Mouse (Mus musculus) embryo, embryonic 9.5 days (tissue): ENCODE measurements around the gene Nhsl2.

Experiments
- DNase-seq: peaks from one replicate; pipeline ENCODE4 v3.0.0-alpha.2; 2017; ENCODE audit errors: extremely low spot score

The Nhsl2 gene

DNA sequence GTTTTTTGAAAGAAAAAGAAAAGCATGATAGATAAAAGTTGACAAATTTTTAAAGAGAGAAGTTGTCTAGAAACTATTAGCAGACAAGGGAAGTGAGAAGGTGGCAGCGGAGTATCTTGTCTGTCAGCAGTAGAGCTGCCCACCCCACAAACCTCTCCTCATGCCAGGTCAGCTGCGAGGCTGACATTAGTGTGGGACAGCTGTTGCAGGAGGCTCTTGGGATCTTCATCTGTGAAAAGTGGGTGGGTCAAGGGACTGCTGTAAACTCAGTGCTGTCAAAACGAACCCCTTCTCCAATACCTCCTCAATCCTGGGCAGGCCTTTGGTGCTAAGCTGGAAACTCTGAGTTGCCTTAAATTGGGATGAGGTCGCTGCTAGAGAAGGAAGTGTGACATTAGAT lies 202.0 kb downstream of the Nhsl2 start:
- no peak for DNase-seq

DNA sequence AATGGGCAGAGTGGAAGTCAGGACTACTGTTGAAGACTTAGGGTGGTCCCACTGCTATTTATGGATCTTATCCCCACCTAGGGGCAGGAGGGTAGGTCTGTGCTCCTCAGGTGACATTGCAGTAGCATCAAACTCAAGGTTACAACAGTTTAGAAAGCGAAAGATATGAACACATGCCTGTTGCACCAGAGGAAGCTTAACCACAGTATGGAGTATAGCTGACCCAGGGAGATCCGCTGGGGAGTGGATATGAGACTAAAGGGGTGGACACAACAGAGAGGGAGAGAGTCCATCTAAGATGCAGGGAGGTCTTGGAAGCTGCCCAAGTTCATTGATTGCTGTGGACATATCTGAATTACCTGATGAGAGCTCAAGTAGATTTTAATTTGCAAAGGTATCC lies 204.2 kb downstream of the Nhsl2 start:
- DNase-seq = no peak

DNA sequence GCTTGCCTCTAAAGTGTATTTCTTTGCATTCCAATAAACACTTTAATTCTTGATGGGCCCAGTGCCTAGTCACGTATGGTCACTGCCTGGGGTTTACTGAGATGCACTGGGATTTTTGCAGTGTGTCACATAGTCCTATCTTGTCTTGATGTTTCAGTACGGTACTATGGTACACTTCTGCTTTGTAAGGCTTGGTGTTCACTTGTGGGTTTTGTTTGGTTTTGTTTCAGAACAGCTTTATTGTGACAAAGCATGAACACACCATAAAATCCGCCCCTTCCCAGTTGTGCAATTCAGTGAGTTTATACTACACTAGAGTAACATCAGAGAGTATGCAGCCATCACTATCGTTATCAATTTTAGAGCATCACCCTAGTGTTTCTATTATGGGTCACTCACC lies 204.8 kb downstream of the Nhsl2 start:
- DNase-seq = no peak

DNA sequence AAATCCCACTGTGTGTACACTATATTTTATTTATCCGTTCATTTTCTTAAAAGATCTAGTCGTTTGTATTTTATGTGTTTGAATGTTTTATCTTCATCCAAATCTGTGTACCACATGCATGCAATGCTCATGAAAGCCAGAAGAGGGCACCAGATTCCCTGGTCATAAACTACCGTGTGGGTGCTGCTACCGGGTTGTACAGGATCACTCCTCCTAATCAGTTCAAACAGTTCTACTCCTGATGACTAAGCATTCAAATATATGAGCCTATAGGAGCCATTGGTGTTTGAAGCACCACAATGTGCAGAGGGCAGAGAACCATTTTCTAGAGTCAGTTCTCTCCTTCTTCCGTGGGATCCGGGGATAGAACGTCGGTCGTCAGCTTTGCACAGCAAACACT lies 210.3 kb downstream of the Nhsl2 start:
- DNase-seq = no peak

DNA sequence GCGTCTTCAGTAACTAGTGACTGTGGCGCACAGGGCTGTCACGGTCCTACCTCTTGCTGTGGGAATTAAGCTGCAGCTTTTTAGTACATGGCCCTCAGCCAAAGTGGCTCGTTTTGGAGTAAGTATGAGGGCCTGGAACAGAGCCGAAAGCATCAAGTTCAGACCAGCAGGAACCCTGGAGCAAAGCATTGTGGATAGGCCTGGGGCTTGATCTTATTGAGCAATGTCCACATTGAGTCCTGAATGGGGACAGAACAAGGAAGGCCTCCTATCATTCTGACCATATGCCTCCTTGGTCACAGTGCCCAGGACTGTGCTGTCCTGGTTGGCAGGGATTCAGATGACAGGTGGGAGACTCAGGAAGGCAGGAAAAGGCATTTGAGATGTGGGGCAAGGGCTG lies 211.1 kb downstream of the Nhsl2 start:
- DNase-seq = no peak

DNA sequence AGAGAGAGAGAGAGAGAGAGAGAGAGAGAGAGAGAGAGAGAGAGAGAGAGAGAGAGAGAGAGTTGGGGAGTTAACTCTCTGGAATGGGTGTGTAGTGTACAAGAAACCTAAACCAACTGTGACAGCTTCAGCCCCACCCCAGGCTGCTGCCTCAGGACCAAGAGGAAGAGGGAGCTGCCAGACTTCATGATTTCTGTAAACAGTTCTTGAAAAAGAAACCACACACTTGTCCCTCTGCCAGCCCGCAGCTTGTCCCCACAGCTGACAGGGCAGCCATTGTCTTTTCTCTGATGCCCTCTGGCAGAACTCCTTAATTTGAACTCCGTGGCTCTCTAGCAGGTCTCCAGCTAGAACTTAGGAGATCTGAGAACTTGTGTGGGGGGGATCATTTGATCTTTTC lies 211.7 kb downstream of the Nhsl2 start:
- DNase-seq = no peak

DNA sequence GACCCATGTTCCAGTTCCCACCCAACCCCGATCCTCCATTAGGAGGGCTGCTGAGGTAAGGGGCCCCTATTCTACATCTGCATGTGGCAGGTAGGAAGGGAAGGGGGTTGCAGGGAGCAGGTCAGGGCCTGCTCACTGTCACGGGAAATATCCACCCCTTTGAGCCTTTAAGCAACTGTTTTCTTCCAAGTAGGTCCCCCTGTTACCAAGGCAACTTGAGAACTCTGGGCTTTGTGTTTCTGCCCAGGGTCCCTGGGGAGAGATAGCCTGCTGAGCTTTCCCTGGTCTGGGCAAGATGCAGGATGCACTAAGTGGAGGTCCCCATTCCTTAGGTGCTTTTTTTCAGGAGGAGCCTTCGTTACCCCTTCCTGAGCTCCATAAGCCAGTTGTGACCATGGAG lies 214.9 kb downstream of the Nhsl2 start:
- no peak for DNase-seq

DNA sequence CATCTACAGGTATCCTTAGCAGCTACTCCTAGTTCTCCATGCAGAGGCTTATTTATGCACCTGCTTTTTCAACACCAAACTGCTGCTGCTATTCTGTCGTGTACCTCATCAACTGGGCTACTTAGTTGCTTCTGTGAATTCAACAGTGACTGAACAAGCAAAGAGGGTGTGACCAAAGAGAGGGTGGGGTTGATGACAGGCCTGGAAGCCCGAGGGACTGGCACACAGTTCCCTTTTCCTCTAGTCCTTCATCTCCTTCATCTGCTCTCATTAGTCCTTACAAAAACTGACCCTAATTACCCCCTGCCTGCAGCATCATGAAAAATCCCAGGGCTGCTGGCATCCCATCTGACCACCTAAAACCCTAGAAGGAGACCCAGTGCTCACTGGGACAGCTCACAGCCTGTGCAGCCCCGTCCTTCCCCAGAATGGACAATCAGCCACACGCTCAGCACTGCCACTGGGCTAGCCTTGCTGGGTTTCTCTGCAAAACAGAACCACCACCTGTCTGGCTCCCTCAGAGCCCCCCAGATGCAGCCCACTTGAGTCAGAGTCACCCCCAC lies 216.1 kb downstream of the Nhsl2 start:
- DNase-seq = no peak

DNA sequence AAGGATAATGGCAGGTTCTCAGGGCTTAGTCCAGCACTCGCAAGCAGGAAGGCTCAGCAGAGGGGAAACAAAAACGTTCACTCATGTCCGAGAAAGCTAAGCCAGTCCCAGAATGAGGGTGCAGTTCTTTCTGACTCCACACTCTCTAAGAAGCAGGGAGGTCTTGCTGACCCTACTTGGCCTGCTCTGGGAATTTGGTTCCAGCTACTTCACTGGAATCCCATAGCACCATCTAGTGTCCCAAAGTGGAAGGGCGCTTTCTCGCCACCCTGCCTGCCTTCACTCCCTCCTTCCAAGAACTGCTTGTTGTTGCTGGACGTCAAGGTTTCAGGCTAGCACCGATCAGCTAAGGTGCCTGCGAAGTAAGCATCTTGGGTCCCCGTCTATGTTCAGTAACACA lies 216.9 kb downstream of the Nhsl2 start:
- DNase-seq = peak; percentile 73

DNA sequence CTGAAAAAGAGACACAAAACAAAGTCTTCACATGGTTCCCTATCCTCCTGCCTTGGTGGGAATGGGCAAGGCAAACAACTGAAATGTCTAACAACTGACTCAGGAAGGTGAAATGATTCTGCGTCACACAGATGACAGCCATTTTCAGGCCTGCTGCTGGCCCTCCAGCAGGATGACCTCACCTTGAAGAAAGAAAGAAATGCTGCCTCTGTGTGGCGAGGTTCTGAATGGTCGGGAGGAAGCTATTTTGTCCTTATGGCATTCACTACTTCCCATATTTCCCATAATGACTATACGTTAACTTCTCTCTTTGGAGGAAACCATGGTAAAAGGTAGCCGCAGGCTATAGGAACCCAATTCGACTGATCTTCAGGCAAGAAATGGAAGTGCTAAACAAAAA lies 217.9 kb downstream of the Nhsl2 start:
- DNase-seq = no peak

DNA sequence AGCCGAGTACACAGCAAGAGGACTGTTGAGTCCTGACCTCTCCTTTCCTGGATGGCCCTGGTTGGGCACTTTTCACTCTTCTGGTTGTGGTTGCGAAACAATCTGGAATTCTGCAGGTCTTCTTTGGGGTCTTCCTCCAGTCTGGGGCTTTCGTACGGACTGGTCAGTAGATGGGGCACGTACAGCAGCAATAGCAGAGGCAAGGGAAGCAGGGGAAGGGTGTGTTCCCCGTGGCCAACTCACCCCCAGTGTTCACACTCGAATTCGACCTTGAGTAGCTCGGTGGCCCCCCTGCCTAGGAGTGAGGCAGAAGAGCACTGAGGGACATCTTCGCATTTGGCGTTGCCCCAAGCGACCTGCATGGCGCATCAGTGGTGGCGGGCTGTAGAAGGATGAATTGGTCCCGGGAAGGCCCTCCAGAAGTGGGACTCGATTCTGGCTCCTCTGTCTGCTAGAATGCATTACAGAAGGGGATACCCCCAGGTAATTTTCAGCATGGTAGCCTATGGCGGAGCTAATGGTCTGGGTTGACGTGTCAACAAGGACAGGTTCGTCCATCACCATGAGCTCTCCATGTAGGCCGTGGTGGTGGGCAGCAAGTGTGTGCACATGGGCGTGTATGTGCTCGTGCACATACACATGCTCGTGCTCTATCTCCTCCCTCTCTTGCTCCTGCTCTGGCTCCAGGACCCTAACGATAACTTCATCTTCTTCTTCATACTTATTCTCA lies 219.8 kb downstream of the Nhsl2 start:
- no peak for DNase-seq

DNA sequence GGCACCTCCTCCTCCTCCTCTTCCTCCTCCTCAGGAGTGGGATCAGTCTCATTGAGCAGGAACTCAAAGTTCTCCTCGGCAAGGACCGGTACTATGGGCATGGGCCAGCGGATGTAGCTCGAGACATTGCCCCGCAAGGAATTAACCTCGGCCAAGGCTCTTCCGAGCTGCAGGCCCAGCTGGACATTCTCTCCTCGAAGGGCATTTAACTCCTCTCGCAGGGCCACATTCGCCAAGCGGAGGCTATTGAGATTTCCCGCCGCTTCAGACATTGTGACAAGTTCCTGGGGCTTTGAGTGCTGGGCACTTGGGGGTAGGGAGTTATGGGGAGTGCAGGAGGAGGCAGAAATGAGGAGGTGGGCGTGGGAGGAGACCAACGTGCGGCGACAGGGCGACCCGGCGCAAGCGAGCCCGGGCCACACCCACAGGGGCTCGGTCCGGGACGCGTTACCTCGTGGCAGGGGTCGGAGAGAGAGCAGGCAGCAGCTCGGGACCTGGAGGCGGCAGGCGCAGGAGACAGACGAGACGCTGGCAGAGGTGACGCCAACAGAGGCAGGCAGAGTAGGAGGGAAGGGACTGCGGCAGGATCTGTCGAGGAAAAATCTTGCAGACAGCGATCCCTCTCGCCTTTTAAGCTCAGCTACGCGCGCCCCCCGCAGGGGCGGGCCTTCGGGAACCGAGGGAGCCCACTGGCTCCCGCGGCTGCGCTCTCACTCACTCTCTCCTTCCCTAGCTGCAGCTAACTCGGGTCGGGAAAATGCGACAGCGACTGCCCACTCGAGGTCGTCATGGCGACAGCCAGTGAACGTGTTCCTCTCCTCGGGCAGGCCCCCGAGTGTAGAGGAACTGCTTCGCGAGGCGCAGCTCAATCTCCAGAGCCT lies 221.6 kb downstream of the Nhsl2 start, which contains the start of gene Rtl5:
Gene Rtl5, minus strand, starts transcription at position 714 of the 881 bp plus-strand sequence.
- DNase-seq = peak; percentile 61

DNA sequence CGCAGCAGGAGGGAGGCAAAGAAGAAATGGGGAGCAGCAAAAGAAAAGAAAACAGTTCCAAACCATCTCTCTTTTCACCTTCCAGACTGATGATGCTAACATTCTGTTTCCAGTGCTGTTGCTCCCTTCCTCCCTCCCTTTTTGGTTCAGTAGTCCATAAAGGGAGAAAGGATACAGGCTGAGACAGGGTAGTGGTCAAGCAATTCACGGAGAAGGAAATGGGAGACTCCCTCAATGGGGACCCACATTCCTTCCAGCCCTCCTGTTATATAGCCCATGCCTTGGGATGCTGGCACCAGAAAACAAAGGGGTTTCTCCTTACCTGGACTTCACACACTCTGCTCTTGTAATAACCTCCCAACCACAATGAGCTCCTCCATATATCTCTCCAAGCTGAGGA lies 222.3 kb downstream of the Nhsl2 start:
- no peak for DNase-seq

DNA sequence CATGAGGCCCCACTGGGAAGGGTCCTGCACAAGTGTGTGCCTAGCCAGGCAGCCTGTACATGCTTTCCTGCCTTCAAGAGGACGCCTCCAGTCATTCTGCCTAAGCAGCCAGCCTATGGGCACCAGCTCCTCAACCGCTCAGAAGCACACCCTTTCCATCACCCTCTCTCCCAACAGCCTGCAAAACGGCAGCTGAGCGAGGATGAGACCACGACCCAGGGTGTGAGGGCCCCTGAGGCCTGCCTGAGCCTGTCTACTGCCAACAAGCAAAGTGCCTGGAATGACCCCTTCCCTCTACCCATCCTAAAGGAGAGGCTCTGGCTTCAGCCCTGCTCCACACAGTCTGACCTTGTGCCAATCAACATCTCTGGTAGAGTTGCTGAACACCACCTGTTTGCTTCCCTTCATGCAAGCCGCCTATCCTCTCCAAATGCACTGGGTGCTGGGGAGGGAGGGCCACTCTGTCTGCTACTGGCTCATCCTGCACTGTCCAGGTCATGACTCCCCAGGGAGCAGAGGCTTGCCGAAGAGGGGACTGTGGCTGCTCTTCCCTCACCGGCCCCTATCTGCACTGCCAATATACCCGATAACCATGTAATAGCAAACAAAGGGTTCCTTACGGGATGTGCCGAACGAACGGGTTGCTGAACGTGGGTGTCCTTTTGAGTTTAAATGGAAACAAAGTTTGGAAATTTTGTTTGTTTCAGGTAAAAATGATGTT lies 224.6 kb downstream of the Nhsl2 start:
- no peak for DNase-seq

DNA sequence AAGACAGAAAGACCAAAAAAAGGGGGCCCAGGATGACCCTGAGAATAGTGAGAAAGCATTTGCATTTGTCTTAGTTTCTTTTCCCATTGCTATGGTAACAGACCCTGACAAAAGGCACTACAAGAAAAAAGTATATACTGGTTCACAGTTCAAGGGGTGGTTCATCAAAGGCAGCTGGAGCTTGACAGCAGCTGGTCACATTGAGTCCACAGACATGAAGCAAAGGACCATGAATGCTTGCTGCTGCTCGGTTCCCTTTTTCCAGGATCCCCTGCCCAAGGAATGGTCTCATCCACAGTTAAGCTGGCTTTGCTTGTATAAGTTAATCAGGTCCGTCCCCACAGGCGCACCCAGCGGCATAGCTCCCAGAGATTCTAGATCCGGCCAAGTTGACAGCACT lies 225.2 kb downstream of the Nhsl2 start:
- no peak for DNase-seq

DNA sequence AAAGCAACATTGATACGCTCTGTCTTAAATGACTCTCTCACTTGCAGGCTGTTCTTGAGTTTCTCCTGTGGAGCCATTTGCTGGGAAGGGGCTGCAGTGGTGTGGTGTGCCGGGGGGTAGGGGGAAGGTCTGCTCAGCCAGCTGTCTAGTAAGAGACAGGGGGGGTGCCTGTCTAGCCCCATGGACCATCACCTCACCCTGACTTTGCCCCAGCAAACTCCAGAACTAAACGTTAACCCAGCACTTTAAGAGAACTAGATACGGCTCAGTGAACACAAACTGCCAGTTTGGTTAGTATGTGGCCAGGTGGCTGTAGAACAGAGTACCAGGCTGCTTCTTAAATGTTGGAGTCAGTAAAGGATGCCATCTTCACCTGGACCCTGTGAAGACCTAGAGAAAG lies 226.0 kb downstream of the Nhsl2 start:
- DNase-seq = no peak

DNA sequence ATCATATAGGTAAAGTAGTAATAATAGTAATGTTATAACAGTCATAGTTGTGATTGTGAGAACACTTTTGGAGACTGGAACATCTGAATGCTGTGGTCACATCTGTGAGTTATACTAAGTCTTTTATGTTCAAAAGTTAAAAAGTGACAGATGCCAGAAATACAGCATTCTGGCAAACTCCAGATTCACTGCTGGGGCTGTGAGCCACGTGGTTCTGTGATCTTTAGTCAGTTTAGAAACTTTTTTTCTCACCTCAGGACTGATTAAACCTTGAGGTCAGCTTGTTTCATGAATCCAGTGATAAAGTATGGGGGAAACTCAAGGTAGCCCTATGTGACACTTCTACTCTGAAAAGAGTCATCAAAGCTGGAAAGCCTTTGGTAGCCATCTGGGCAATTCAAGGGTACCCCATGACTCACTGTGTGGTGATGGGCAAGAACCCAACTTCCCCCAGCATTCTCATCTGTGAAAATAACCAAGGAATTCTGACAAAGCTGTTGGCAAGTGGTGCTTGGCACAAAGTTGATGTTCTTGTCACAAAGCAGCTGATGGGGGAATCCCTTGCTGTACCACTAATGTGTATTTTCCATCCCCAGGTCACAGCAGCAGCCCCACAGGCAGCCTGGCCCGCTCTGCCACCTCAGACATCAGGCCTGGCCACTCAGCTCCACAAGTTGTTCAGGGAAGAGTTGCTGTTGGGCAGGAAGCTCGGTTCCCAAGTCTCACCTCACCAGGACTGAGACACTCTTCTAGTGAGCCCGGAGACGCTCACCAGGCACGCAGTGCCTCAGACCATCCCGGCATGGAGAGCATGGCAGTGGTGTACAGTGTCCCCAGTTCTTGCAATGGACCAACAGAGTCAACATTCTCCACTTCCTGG lies 227.9 kb downstream of the Nhsl2 start:
- no peak for DNase-seq

DNA sequence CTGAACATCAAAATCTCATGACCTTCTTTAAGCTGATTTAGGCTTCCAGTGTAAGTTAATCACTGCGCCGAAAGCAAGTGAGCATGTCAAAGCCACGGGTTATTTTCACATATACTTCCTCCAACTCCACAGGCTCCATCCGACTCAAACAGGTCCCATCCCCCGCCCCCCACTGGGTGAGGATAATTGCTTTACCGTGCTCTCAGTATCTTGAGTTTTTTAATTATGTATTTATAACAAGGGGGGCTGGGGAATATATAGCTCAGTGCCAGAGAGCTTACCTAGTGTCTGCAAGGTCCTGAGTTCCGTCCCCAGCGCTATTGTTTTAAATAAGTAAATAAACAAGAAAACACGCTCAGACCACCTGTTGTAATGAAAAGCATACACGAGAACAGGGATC lies 231.9 kb downstream of the Nhsl2 start:
- DNase-seq = no peak

DNA sequence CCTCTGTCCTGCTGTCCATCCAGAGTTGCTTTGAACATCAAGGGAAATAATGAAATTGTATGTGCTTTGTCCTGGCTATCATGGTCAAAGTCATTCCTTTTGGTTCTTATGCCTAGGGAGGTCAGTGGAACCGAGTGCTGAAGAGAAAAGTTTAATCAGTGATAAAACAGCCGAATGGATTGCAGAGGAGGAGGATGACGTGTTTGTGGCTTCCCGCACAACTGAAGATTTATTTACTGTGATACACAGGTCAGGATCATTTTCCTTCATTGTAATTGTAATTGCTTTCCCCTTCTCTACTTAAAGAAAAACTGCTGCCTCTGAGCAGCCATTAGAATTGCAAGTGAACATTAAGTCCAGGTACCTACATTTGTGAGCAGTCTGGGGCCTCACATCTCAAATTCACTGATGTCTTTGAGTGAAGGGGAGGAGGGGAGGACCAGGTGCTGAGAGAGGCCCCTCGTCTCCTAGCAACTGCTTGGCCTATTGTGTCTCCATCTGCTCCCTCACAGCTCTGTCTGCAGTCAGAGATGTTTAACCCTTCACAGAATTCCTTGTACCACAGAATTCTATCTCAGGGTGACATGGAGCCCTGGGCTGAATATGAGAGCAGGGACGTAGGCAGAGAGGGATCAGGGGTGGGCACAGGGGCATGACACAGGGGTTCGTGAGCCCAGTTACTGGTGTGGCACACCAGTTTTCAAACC lies 232.5 kb downstream of the Nhsl2 start:
- peak; percentile 27 for DNase-seq

DNA sequence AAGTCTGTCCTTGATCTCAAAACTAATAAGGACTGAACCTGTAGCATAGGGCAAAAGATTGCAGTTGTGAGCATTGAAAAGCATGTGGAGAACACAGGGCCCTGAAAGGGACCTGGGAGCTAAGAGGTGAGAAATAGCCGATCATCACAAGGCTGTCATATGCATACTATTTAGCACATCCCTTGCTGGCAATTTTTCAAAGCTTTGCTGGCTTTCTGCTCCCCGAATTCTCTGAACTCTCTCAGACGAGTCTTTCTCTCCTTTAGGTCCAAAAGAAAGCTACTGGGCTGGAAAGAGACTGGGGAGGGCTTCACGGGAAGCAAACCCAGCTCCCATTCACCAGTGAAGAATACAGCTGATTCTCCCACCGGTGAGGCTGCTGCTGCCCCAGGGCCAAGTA lies 233.2 kb downstream of the Nhsl2 start:
- no peak for DNase-seq
